Comparison of ENCODE assay signal across 8 mouse cellular contexts in the genomic region with DNA sequence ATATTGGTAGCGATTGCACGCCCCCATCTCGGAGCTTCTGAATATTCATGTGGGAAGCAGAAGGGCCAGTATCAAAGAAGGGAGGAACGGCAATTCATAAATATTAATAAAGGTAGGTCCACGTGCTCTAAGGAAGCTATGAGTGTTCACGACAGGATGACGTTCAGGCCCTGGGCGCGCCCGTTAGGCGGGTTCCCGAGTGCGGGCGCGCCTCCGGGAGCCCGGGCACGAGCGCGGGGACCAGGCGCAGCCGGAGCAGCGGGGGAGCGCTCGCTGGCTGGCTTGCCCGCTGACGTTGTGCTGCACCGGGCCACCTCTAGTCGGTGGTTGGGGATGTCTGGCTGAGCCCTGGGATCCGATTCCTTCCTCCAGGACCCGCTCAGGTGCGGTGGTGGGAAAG. TPM values are rescaled to one million over a fixed set of nuclear protein-coding genes. Genes with fewer than 3 reads are reported as not detected.
DNase-seq lines count a peak whose midpoint lies in the region; ATAC-seq lines count a peak whose summit lies in the region.

No protein-coding gene starts in this region.

- intact Hi-C loops in gastrocnemius, postnatal 36 days (cut with DNase I): no loop called here

- peak overlapping the region; percentile 75 for H3K4me2 ChIP-seq in intestine, embryonic 14.5 days (ENCODE audit: low read length)

- H3K27ac ChIP-seq in intestine, embryonic 14.5 days (ENCODE audit: low read depth): 0 out of 2 replicates have a peak overlapping the region, but pooled peaks have one; percentile 27

- H3K9me3 ChIP-seq in intestine, embryonic 14.5 days (ENCODE audit: control insufficient read depth, low read length): no peaks in the 10 kb centered on the region

- H3K9ac ChIP-seq in intestine, embryonic 14.5 days (ENCODE audit: low read length): peak overlapping the region; percentile 35

- under 1% methylated on average over 32 of the region's 32 CpGs for WGBS in intestine, embryonic 14.5 days

- peaks cover 12% of the 10 kb centered on the region; the same call in 1 of the 2 replicates for H3K27me3 ChIP-seq in intestine, embryonic 14.5 days (replicated peaks; ENCODE audit: control insufficient read depth, insufficient read depth, low read length)

- peak overlapping the region; percentile 44 for H3K4me3 ChIP-seq in intestine, embryonic 14.5 days (ENCODE audit: low read depth, low read length)

- no peaks in the 10 kb centered on the region for H3K4me1 ChIP-seq in intestine, embryonic 14.5 days (replicated peaks; ENCODE audit: control insufficient read depth, insufficient read depth, low read length)

- DNase-seq in adrenal gland, postnatal 4 days (ENCODE audit: low spot score in 2 of 2): peak; percentile 33 to 49
- DNase-seq in embryo, embryonic 11.5 days (ENCODE audit: low read depth, low spot score): peak; percentile 67
- DNase-seq in gastrocnemius, postnatal 36 days: peak; percentile 26 to 46
- peak; percentile 87 for DNase-seq in intestine, embryonic 14.5 days (ENCODE audit: low spot score)
- DNase-seq in left cerebral cortex, adult 8-10 months (ENCODE audit: low spot score in 2 of 2): peak; percentile 79 to 92
- peak; percentile 44 for DNase-seq in lung, postnatal 36 days
- DNase-seq in right cerebral cortex, postnatal 10 days (ENCODE audit: low spot score in 2 of 2): peak; percentile 95

- no peaks in the 10 kb centered on the region for H3K36me3 ChIP-seq in intestine, embryonic 14.5 days (ENCODE audit: control insufficient read depth, insufficient read depth, low read length)

- peak; percentile 92 for ATAC-seq in intestine, embryonic 14.5 days (replicated peaks; ENCODE audit: low FRiP score, low TSS enrichment, low read depth)
- ATAC-seq in erythroid progenitor cell, adult 5-6 weeks (replicated peaks; ENCODE audit: low FRiP score, poor library complexity, severe bottlenecking): no peak

RNA-seq across cellular contexts. Expression of gene Fez1, which starts 10.9 kb away (rescaled TPM):
- total RNA-seq in adrenal gland, postnatal 4 days (2021): 10 to 100 TPM; 12.0 to 12.8 TPM
- 1 to 10 TPM; 2.8 to 3.6 TPM for total RNA-seq in gastrocnemius, postnatal 36 days (2021)
- 21.9 and 25.3 TPM in 2 replicates for polyA plus RNA-seq in intestine, embryonic 14.5 days (2014; fragmentation: Nextera tagmentation; extraction: Ambion mirVana)
- total RNA-seq in left cerebral cortex, adult 8-10 months (2022): 100 to 1,000 TPM; 256 to 280 (median 266) TPM
- total RNA-seq in erythroid progenitor cell, adult 5-6 weeks (2015; ENCODE audit: low replicate concordance): not detected in 2 replicates
- total RNA-seq in erythroid progenitor cell, adult 5-6 weeks (2017; ENCODE audit: low replicate concordance): not detected in 2 replicates

RNA-seq across cellular contexts. Expression of gene Ei24, which starts 35.3 kb away (rescaled TPM):
- 100 to 1,000 TPM; 117 to 119 TPM for total RNA-seq in adrenal gland, postnatal 4 days (2021)
- 10 to 100 TPM; 69.0 to 73.0 TPM for total RNA-seq in gastrocnemius, postnatal 36 days (2021)
- polyA plus RNA-seq in intestine, embryonic 14.5 days (2014; fragmentation: Nextera tagmentation; extraction: Ambion mirVana): 49.0 and 50.9 TPM in 2 replicates
- total RNA-seq in left cerebral cortex, adult 8-10 months (2022): 100 to 1,000 TPM in 3 of 4 experiments, 10 to 100 TPM in 1; 92.1 to 109 (median 103) TPM
- 6.8 and 9.6 TPM in 2 replicates for total RNA-seq in erythroid progenitor cell, adult 5-6 weeks (2015; ENCODE audit: low replicate concordance)
- 6.7 and 16.0 TPM in 2 replicates for total RNA-seq in erythroid progenitor cell, adult 5-6 weeks (2017; ENCODE audit: low replicate concordance)

Comparison
In these comparisons a context has a peak if more than half of its experiments do, and no peak if none do; other contexts are left out.
1. DNase-seq: peak in every context shown above with its lines; median percentile 95 in right cerebral cortex, postnatal 10 days; 87 in intestine, embryonic 14.5 days; 86 in left cerebral cortex, adult 8-10 months; 67 in embryo, embryonic 11.5 days; 44 in lung, postnatal 36 days; 41 in adrenal gland, postnatal 4 days; 36 in gastrocnemius, postnatal 36 days.
2. RNA of gene Fez1, which starts 10.9 kb away (total RNA-seq): 256 to 280 TPM in left cerebral cortex, adult 8-10 months; 12.0 to 12.8 TPM in adrenal gland, postnatal 4 days, 2.8 to 3.6 TPM in gastrocnemius, postnatal 36 days and not detected in erythroid progenitor cell, adult 5-6 weeks; every median in the first group is over 10 times any median in the second.
3. RNA of gene Ei24, which starts 35.3 kb away (total RNA-seq): 117 to 119 TPM in adrenal gland, postnatal 4 days, 92.1 to 109 TPM in left cerebral cortex, adult 8-10 months and 69.0 to 73.0 TPM in gastrocnemius, postnatal 36 days; 6.7 to 16.0 TPM in erythroid progenitor cell, adult 5-6 weeks; every median in the first group is over 4 times any median in the second.